Mouse (Mus musculus) liver, postnatal 0 days (tissue): ENCODE data around the gene Rangap1.

Experiments
- CTCF ChIP-seq: sonication (generic); IDR thresholded peaks from 2 replicates; pipeline ENCODE4 v1.5.1; 2016; ENCODE audit warnings: antibody characterized with exemption, low read depth
- EP300 ChIP-seq: IDR thresholded peaks from 2 replicates; pipeline ENCODE4 v1.6.1; 2016; ENCODE audit warnings: antibody characterized with exemption, low read depth, mild to moderate bottlenecking

- TF ChIP-seq CTCF (no peak), EP300 (no peak)
These were observed 27.2 kb upstream of the Rangap1 start for GRCm38 (mm10) chr15:81772431-81773120.
